Mouse (Mus musculus): ENCODE results near the gene Agtpbp1.

DNA sequence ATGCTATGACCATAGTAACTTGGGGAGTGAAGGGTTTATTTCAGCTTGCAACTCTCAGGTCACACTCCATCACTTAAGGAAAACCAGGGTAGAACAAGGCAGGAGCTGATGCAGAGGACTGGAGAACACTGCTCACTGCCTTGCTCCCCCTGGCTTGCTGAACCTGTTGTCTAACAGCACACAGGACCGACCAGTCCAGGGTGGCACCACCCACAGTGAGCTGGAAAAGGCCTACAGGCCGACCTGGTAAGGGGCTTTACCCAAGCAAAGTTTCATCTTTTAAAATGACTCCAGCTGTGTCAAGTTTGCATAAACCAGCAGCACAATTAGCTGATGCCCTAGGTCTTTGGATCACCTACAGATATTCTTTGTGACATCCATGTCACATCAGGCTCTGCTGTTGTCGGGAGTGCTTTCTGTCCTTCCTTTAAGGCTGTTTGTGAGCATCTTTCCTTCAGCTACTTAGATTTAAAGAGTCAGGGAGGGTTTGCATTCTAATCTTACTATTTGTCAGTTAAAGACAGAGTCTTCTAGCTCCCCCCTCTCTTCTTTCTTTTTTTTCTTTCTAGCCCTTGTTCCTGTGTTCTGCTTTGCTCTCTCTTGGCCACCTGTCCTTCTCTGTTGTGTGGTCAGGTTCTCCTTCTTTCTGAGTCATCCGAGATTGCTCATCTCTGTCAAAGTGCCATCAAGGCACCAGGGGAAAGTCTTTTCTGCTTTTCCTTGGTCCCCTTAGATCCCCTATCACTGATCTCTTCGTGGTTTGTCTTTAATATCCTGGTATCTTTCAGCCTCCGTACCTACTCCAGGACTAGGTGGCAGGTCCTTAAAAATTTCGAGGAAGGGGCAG, 36.8 kb upstream of the Agtpbp1 start:
- TF ChIP-seq CTCF (IDR thresholded peaks at IDR 0.05; ENCODE audit: extremely low read depth, insufficient read depth, insufficient read length, insufficient replicate concordance) (no peak), POLR2A (IDR thresholded peaks at IDR 0.05; ENCODE audit: low read depth, low read length) (no peak)
